Mouse (Mus musculus) lung, embryonic 16.5 days (tissue): ENCODE measurements around the gene Gm21698. TPM values are rescaled to one million over a fixed set of nuclear protein-coding genes. Genes with fewer than 3 reads are reported as not detected.
"Not testable (repeated sequence)": the region's sequence is repeated elsewhere in the genome, so short reads cannot be mapped to it uniquely, and the experiment has no call there.

Experiments
- ATAC-seq: fragments of 200-750 bp; cut with Nextera tagmentation; 2 replicates; pipeline ENCODE4 v1.8.0; 2017; ENCODE audit warnings: low read depth, mild to moderate bottlenecking, moderate library complexity
- H3K27ac ChIP-seq: fragments of 300-500 bp; sonication (generic); 2 replicates; pipeline ENCODE4 v1.5.1; 2014; ENCODE audit warnings: mild to moderate bottlenecking, control low read depth, low read length
- H3K27me3 ChIP-seq: fragments of 300-500 bp; sonication (generic); 2 replicates; pipeline ENCODE4 v1.6.1; 2014; ENCODE audit warnings: low read depth, low read length, mixed read lengths; ENCODE audit not compliant: control insufficient read depth, insufficient read depth
- H3K36me3 ChIP-seq: fragments of 300-500 bp; sonication (generic); 2 replicates; pipeline ENCODE4 v1.6.1; 2014; ENCODE audit warnings: low read length; ENCODE audit not compliant: control insufficient read depth, insufficient read depth
- H3K4me1 ChIP-seq: fragments of 300-500 bp; sonication (generic); replicated peaks from 2 replicates; pipeline ENCODE4 v1.6.1; 2014; ENCODE audit warnings: low read length, mixed read lengths; ENCODE audit not compliant: control insufficient read depth, insufficient read depth
- H3K4me2 ChIP-seq: fragments of 300-500 bp; sonication (generic); 2 replicates; pipeline ENCODE4 v1.6.1; 2014; ENCODE audit warnings: low read depth, low read length, control low read depth
- H3K4me3 ChIP-seq: fragments of 300-500 bp; sonication (generic); 2 replicates; pipeline ENCODE4 v1.5.1; 2014; ENCODE audit warnings: mild to moderate bottlenecking, low read length, control low read depth
- H3K9ac ChIP-seq: fragments of 300-500 bp; sonication (generic); 2 replicates; pipeline ENCODE4 v1.6.1; 2014; ENCODE audit warnings: low read length, control low read depth
- H3K9me3 ChIP-seq: fragments of 300-500 bp; sonication (generic); 2 replicates; pipeline ENCODE4 v1.6.1; 2016; ENCODE audit warnings: low read length; ENCODE audit not compliant: control insufficient read depth
- WGBS: fragments of 180-500 bp; shearing (Covaris S2); extraction: QIAGEN DNeasy Blood & Tissue Kit; methylation state at CpG from one replicate; pipeline ENCODE4 v1.1.7; 2014; 5-methylcytosine and 5-hydroxymethylcytosine counted together
- polyA plus RNA-seq: library from polyadenylated mRNA; unstranded; fragments of >200 nt; fragmentation: Nextera tagmentation; extraction: Ambion mirVana; gene quantifications from 2 replicates; pipeline ENCODE4 v1.2.1, GENCODE M21; 2015

The Gm21698 gene
- polyA plus RNA-seq, 1 experiment from 2014 or later: not detected

GRCm38 (mm10) chr5:25945391-25945790 lies 43.1 kb downstream of the Gm21698 start:
- not testable (repeated sequence) for H3K9me3 ChIP-seq, H3K4me2 ChIP-seq, H3K4me1 ChIP-seq, ATAC-seq, H3K27ac ChIP-seq, H3K4me3 ChIP-seq, H3K9ac ChIP-seq, H3K27me3 ChIP-seq, H3K36me3 ChIP-seq
- WGBS: 79% methylated on average over 2 of the region's 2 CpGs

GRCm38 (mm10) chr5:25942281-25942680 lies 46.2 kb downstream of the Gm21698 start, which contains the start of gene Gm21663:
TSS of gene Gm21663 (minus strand) at chr5:25942381.
- not testable (repeated sequence) for H3K27ac ChIP-seq, H3K27me3 ChIP-seq, ATAC-seq, H3K9ac ChIP-seq, H3K36me3 ChIP-seq, H3K4me2 ChIP-seq, H3K9me3 ChIP-seq, H3K4me1 ChIP-seq, H3K4me3 ChIP-seq
- 47% methylated on average over 2 of the region's 2 CpGs for WGBS

Other genes starting within 250 kb of the Gm21698 start
- gene Actr3b, start 228.7 kb downstream of the Gm21698 start, polyA plus RNA-seq: 2.0 and 2.3 TPM in 2 replicates
- not detected in 2 replicates for gene Gm21663, start 46.3 kb downstream of the Gm21698 start, polyA plus RNA-seq
- gene Gm21671, start 34.2 kb downstream of the Gm21698 start, polyA plus RNA-seq: not detected in 2 replicates
- gene Gm21680, start 16.0 kb downstream of the Gm21698 start, polyA plus RNA-seq: not detected in 2 replicates
- gene Gm1979, start 16.1 kb upstream of the Gm21698 start, polyA plus RNA-seq: not detected in 2 replicates
- gene Gm5862, start 34.3 kb upstream of the Gm21698 start, polyA plus RNA-seq: not detected in 2 replicates
- gene Speer4a, start 50.9 kb upstream of the Gm21698 start, polyA plus RNA-seq: not detected in 2 replicates
- gene Gm7347, start 69.9 kb upstream of the Gm21698 start, polyA plus RNA-seq: not detected in 2 replicates
- not detected in 2 replicates for gene Gm10471, start 100.6 kb upstream of the Gm21698 start, polyA plus RNA-seq
- gene 5031410I06Rik, start 116.7 kb upstream of the Gm21698 start, polyA plus RNA-seq: 0.20 TPM in 1 of 2 replicates, not detected in the other
- 0.08 TPM in 1 of 2 replicates, not detected in the other for gene Gm10220, start 132.8 kb upstream of the Gm21698 start, polyA plus RNA-seq